8 mouse cellular contexts compared by ENCODE assay signal in genomic region chr16:16870241-16870616, GRCm38 (mm10). TPM values are rescaled to one million over a fixed set of nuclear protein-coding genes. Genes with fewer than 3 reads are reported as not detected.
DNase-seq lines count a peak whose midpoint lies in the region; ATAC-seq and TF ChIP-seq lines count a peak whose summit lies in the region.

No protein-coding gene starts in this region.

- WGBS in cerebellum, adult 2 months, result 30% methylated on average over 7 of the region's 7 CpGs
- 34% methylated on average over 7 of the region's 7 CpGs for WGBS in lung, postnatal 0 days
- WGBS in limb, embryonic 12.5 days, result 34% methylated on average over 7 of the region's 7 CpGs
- WGBS in olfactory bulb, adult 2 months, result 33% methylated on average over 7 of the region's 7 CpGs

- TF ChIP-seq POLR2A in cerebellum, adult 2 months (IDR thresholded peaks at IDR 0.05; ENCODE audit: borderline replicate concordance, insufficient read depth, low read length), result no peak
- no peak for TF ChIP-seq POLR2A in olfactory bulb, adult 2 months (IDR thresholded peaks at IDR 0.05; ENCODE audit: insufficient read depth, low read depth, low read length)

- H3K27ac ChIP-seq in cerebellum, adult 2 months (ENCODE audit: insufficient read depth, low read length), result no peak overlapping the region
- H3K27ac ChIP-seq in lung, postnatal 0 days (ENCODE audit: low read length), result peak overlapping the region; percentile 95; the same call in 1 of the 2 replicates
- peak overlapping the region; percentile 97 for H3K27ac ChIP-seq in limb, embryonic 12.5 days
- H3K27ac ChIP-seq in olfactory bulb, adult 2 months (ENCODE audit: insufficient read depth, low read depth, low read length), result no peak overlapping the region

- no peaks in the 10 kb centered on the region; the same call in 1 of the 2 replicates for H3K4me1 ChIP-seq in cerebellum, adult 2 months (ENCODE audit: control insufficient read depth, insufficient read depth, low read length)
- peaks cover 8% of the 10 kb centered on the region; the same call in 1 of the 2 replicates for H3K4me1 ChIP-seq in lung, postnatal 0 days (ENCODE audit: insufficient read depth, low read depth, low read length)
- peaks cover 7% of the 10 kb centered on the region; the same call in 1 of the 2 replicates for H3K4me1 ChIP-seq in limb, embryonic 12.5 days (replicated peaks)
- no peaks in the 10 kb centered on the region for H3K4me1 ChIP-seq in olfactory bulb, adult 2 months (ENCODE audit: control insufficient read depth, insufficient read depth, low read length)

- 0 out of 2 replicates have a peak, but pooled peaks have one; percentile 8 for TF ChIP-seq EP300 in lung, postnatal 0 days (IDR thresholded peaks at IDR 0.05)

- H3K4me3 ChIP-seq in cerebellum, adult 2 months (replicated peaks; ENCODE audit: insufficient read depth, low read depth, low read length), result peak overlapping the region; percentile 72
- peak overlapping the region; percentile 70 for H3K4me3 ChIP-seq in lung, postnatal 0 days (ENCODE audit: low read depth, low read length)
- peak overlapping the region; percentile 71 for H3K4me3 ChIP-seq in limb, embryonic 12.5 days (replicated peaks)
- peak overlapping the region; percentile 88; the same call in 1 of the 2 replicates for H3K4me3 ChIP-seq in olfactory bulb, adult 2 months (ENCODE audit: insufficient read depth, low read depth, low read length)

- no peak for DNase-seq in cerebellum, adult 2 months
- DNase-seq in cerebellum, adult 9-10 months, result no peak
- DNase-seq in lung, postnatal 0 days (ENCODE audit: low spot score), result no peak
- DNase-seq in lung, postnatal 36 days, result no peak
- DNase-seq in adipocyte (ENCODE audit: low spot score), result no peak

- H3K27me3 ChIP-seq in cerebellum, adult 2 months (ENCODE audit: control insufficient read depth, insufficient read depth, low read length), result no peaks in the 10 kb centered on the region
- no peaks in the 10 kb centered on the region for H3K27me3 ChIP-seq in lung, postnatal 0 days (replicated peaks; ENCODE audit: insufficient read depth, low read length)
- no peaks in the 10 kb centered on the region for H3K27me3 ChIP-seq in limb, embryonic 12.5 days

- no peak overlapping the region for H3K9ac ChIP-seq in lung, postnatal 0 days (replicated peaks; ENCODE audit: low read depth)
- H3K9ac ChIP-seq in limb, embryonic 12.5 days (replicated peaks), result peak overlapping the region; percentile 84; the same call in 1 of the 2 replicates

- H3K4me2 ChIP-seq in lung, postnatal 0 days (replicated peaks; ENCODE audit: low read depth, low read length), result peak overlapping the region; percentile 70
- H3K4me2 ChIP-seq in limb, embryonic 12.5 days, result peak overlapping the region; percentile 69

- H3K36me3 ChIP-seq in lung, postnatal 0 days (ENCODE audit: insufficient read depth, low read length), result no peaks in the 10 kb centered on the region
- H3K36me3 ChIP-seq in limb, embryonic 12.5 days, result peaks cover 9% of the 10 kb centered on the region

- no peak for TF ChIP-seq CTCF in cerebellum, adult 2 months (IDR thresholded peaks at IDR 0.05; ENCODE audit: borderline replicate concordance, insufficient read depth, low read depth, low read length)
- TF ChIP-seq CTCF in lung, postnatal 0 days (IDR thresholded peaks at IDR 0.05), result no peak
- TF ChIP-seq CTCF in olfactory bulb, adult 2 months (IDR thresholded peaks at IDR 0.05; ENCODE audit: insufficient read depth, low read depth, low read length), result no peak

- no peaks in the 10 kb centered on the region for H3K9me3 ChIP-seq in lung, postnatal 0 days (ENCODE audit: low read length)
- no peaks in the 10 kb centered on the region for H3K9me3 ChIP-seq in limb, embryonic 12.5 days

- peak; percentile 2; the same call in 1 of the 2 replicates for ATAC-seq in lung, postnatal 0 days
- ATAC-seq in limb, embryonic 12.5 days (ENCODE audit: insufficient number of reproducible peaks, insufficient read depth, low FRiP score, low TSS enrichment, low read depth), result peak; percentile 24
- no peak for ATAC-seq in activated CD4-positive, CD25-positive, alpha-beta regulatory T cell, adult 4 months

RNA-seq across cellular contexts. Expression of gene Top3b, which starts 0.3 kb away (rescaled TPM):
- polyA plus RNA-seq in cerebellum, adult 2 months (2012; rRNA removed), result 102 and 114 TPM in 2 replicates
- polyA plus RNA-seq in lung, postnatal 0 days (2015; fragmentation: Nextera tagmentation; extraction: Ambion mirVana), result 51.0 and 51.7 TPM in 2 replicates
- 73.0 and 81.2 TPM in 2 replicates for polyA plus RNA-seq in limb, embryonic 12.5 days (2016; fragmentation: Nextera tagmentation; extraction: Ambion mirVana)
- polyA plus RNA-seq in olfactory bulb, adult 2 months (2012; ENCODE audit: insufficient read depth, insufficient read length, low replicate concordance, missing spikeins), result not detected in 2 replicates
- 10 to 100 TPM; 41.5 to 52.3 TPM for polyA plus RNA-seq in activated CD4-positive, CD25-positive, alpha-beta regulatory T cell, adult 4 months (2017; shearing (Covaris generic))

RNA-seq across cellular contexts. Expression of gene Vpreb1, which starts 0.4 kb away (rescaled TPM):
- 0.40 TPM in 1 of 2 replicates, not detected in the other for polyA plus RNA-seq in cerebellum, adult 2 months (2012; rRNA removed)
- polyA plus RNA-seq in lung, postnatal 0 days (2015; fragmentation: Nextera tagmentation; extraction: Ambion mirVana), result 2.2 and 2.3 TPM in 2 replicates
- 2.8 and 4.0 TPM in 2 replicates for polyA plus RNA-seq in limb, embryonic 12.5 days (2016; fragmentation: Nextera tagmentation; extraction: Ambion mirVana)
- not detected in 2 replicates for polyA plus RNA-seq in olfactory bulb, adult 2 months (2012; ENCODE audit: insufficient read depth, insufficient read length, low replicate concordance, missing spikeins)
- polyA plus RNA-seq in activated CD4-positive, CD25-positive, alpha-beta regulatory T cell, adult 4 months (2017; shearing (Covaris generic)), result 1 to 10 TPM; 1.1 to 2.2 TPM

RNA-seq across cellular contexts. Expression of gene Igll1, which starts 6.4 kb away (rescaled TPM):
- not detected in 2 replicates for polyA plus RNA-seq in cerebellum, adult 2 months (2012; rRNA removed)
- polyA plus RNA-seq in lung, postnatal 0 days (2015; fragmentation: Nextera tagmentation; extraction: Ambion mirVana), result 0.60 and 1.0 TPM in 2 replicates
- 0.25 TPM in 1 of 2 replicates, not detected in the other for polyA plus RNA-seq in limb, embryonic 12.5 days (2016; fragmentation: Nextera tagmentation; extraction: Ambion mirVana)
- not detected in 2 replicates for polyA plus RNA-seq in olfactory bulb, adult 2 months (2012; ENCODE audit: insufficient read depth, insufficient read length, low replicate concordance, missing spikeins)
- under 1 TPM in 1 of 2 experiments, not detected in 1; 0.15 TPM for polyA plus RNA-seq in activated CD4-positive, CD25-positive, alpha-beta regulatory T cell, adult 4 months (2017; shearing (Covaris generic))

RNA-seq across cellular contexts. Expression of gene Ppm1f, which starts 26.0 kb away (rescaled TPM):
- 32.6 and 36.4 TPM in 2 replicates for polyA plus RNA-seq in cerebellum, adult 2 months (2012; rRNA removed)
- 24.9 and 26.8 TPM in 2 replicates for polyA plus RNA-seq in lung, postnatal 0 days (2015; fragmentation: Nextera tagmentation; extraction: Ambion mirVana)
- polyA plus RNA-seq in limb, embryonic 12.5 days (2016; fragmentation: Nextera tagmentation; extraction: Ambion mirVana), result 40.5 and 41.9 TPM in 2 replicates
- not detected in 2 replicates for polyA plus RNA-seq in olfactory bulb, adult 2 months (2012; ENCODE audit: insufficient read depth, insufficient read length, low replicate concordance, missing spikeins)
- polyA plus RNA-seq in activated CD4-positive, CD25-positive, alpha-beta regulatory T cell, adult 4 months (2017; shearing (Covaris generic)), result 10 to 100 TPM in 1 of 2 experiments, 1 to 10 TPM in 1; 9.3 to 14.4 TPM

RNA-seq across cellular contexts. Expression of gene Spag6l, which starts 41.0 kb away (rescaled TPM):
- 1.3 and 2.0 TPM in 2 replicates for polyA plus RNA-seq in cerebellum, adult 2 months (2012; rRNA removed)
- 13.0 and 14.1 TPM in 2 replicates for polyA plus RNA-seq in lung, postnatal 0 days (2015; fragmentation: Nextera tagmentation; extraction: Ambion mirVana)
- polyA plus RNA-seq in limb, embryonic 12.5 days (2016; fragmentation: Nextera tagmentation; extraction: Ambion mirVana), result 0.19 and 0.35 TPM in 2 replicates
- polyA plus RNA-seq in olfactory bulb, adult 2 months (2012; ENCODE audit: insufficient read depth, insufficient read length, low replicate concordance, missing spikeins), result not detected in 2 replicates
- under 1 TPM in 1 of 2 experiments, not detected in 1; 0.96 TPM for polyA plus RNA-seq in activated CD4-positive, CD25-positive, alpha-beta regulatory T cell, adult 4 months (2017; shearing (Covaris generic))

Comparison
In these comparisons a context has a peak if more than half of its experiments do, and no peak if none do; other contexts are left out.
1. H3K27ac ChIP-seq: peak in lung, postnatal 0 days (single experiment) and limb, embryonic 12.5 days (single experiment); none in cerebellum, adult 2 months (single experiment) and olfactory bulb, adult 2 months (single experiment).
2. Peak in every context shown above with its lines, with median percentiles within 50 percentile points of each other: H3K4me3 ChIP-seq.